Mouse (Mus musculus): ENCODE measurements around the gene Gcnt1.

- no peak for TF ChIP-seq POLR2A (IDR thresholded peaks at IDR 0.05; ENCODE audit: insufficient read length, low read depth)
- no peak for TF ChIP-seq POLR2AphosphoS2 (IDR thresholded peaks at IDR 0.05; ENCODE audit: insufficient read length, low read depth)
- no peak for TF ChIP-seq MYOD1 (IDR thresholded peaks at IDR 0.05; ENCODE audit: control insufficient read depth in 1 of 3, insufficient read length in 2 of 3, low read depth in 2 of 3)
- TF ChIP-seq MAX (IDR thresholded peaks at IDR 0.05; ENCODE audit: low read depth), result no peak
- no peak for TF ChIP-seq USF1 (IDR thresholded peaks at IDR 0.05; ENCODE audit: low read depth)
- TF ChIP-seq REST (IDR thresholded peaks at IDR 0.05; ENCODE audit: insufficient read depth, insufficient read length), result no peak
- TF ChIP-seq E2F4 (IDR thresholded peaks at IDR 0.05; ENCODE audit: insufficient read depth), result no peak
- TF ChIP-seq MYOG (IDR thresholded peaks at IDR 0.05; ENCODE audit: control insufficient read depth in 1 of 3, insufficient read depth in 1 of 3, insufficient read length in 2 of 3, low read depth in 2 of 3), result no peak
- TF ChIP-seq CEBPB (IDR thresholded peaks at IDR 0.05; ENCODE audit: insufficient read depth, poor library complexity, severe bottlenecking), result no peak
- TF ChIP-seq SRF (IDR thresholded peaks at IDR 0.05; ENCODE audit: control insufficient read depth, insufficient read length, low read depth), result no peak
These were observed 59.9 kb downstream of the Gcnt1 start for GRCm38 (mm10) chr19:17312671-17313180.
